Mouse (Mus musculus): ENCODE data around the gene Hnrnpdl.

GRCm38 (mm10) chr5:100032646-100033045, 6.8 kb downstream of the Hnrnpdl start:
- TF ChIP-seq CEBPB (IDR thresholded peaks at IDR 0.05; ENCODE audit: low read depth) (no peak), CTCF (IDR thresholded peaks at IDR 0.05; ENCODE audit: control insufficient read depth, insufficient read depth, insufficient read length) (no peak), USF1 (IDR thresholded peaks at IDR 0.05; ENCODE audit: low read depth) (no peak), MYOG (IDR thresholded peaks at IDR 0.05; ENCODE audit: control insufficient read depth, extremely low read depth, insufficient read length) (no peak)

All from C2C12 (cell line).